Mouse (Mus musculus): ENCODE data around the gene Vmn2r16. TPM values are rescaled to one million over a fixed set of nuclear protein-coding genes. Genes with fewer than 3 reads are reported as not detected.

Vmn2r16 gene
- total RNA-seq (2014; rRNA removed) (not detected in 2 replicates), polyA plus RNA-seq (2012; rRNA removed) (not detected in 2 replicates)

DNA sequence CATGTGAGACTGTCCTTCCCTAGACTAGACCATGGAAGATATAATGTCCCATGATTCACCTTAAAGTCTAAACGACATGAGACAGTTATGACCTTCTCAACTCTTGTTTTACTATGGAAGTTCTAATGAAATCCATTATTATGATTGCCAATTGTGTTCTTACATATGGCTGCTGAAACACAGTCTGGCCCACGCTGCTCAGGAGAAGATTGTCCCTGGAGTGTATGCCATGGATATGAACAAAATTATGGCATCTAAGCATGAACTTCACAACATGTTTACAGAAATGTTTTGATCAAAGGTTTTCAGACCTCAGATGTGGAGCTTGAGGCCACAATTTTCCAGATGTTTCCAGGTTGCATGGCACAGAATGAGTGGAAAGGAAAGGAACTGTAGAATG is at the start of gene Vmn2r16:
Vmn2r16 (plus strand) TSS at position 301 of the 400 bp plus-strand sequence.
- Histone ChIP-seq H3K27me3 (ENCODE audit: control insufficient read depth, insufficient read depth, low read length) (no peaks in the 10 kb centered on the region), H3K9ac (ENCODE audit: low read depth, low read length) (no peak within 1 kb of the TSS), H3K27ac (replicated peaks; ENCODE audit: insufficient read depth, low read depth, low read length) (no peak within 1 kb of the TSS), H3K4me3 (ENCODE audit: insufficient read depth, low read depth, low read length) (no peak within 1 kb of the TSS), H3K79me2 (ENCODE audit: control insufficient read depth, insufficient read depth, low read length) (no peaks in the 10 kb centered on the region), H3K36me3 (ENCODE audit: control insufficient read depth, insufficient read depth, low read length) (no peaks in the 10 kb centered on the region), H3K4me1 (ENCODE audit: control insufficient read depth, insufficient read depth, low read length) (no peaks in the 10 kb centered on the region)
- no peak for TF ChIP-seq POLR2A (IDR thresholded peaks at IDR 0.05; ENCODE audit: extremely low read depth, insufficient read depth, low read length)
- no peak for TF ChIP-seq CTCF (IDR thresholded peaks at IDR 0.05; ENCODE audit: low read depth, low read length)
- DNase-seq (ENCODE audit: extremely low read depth, low read depth, low spot score) = no peak
- 47% methylated on average over 2 of the region's 2 CpGs for WGBS

DNA sequence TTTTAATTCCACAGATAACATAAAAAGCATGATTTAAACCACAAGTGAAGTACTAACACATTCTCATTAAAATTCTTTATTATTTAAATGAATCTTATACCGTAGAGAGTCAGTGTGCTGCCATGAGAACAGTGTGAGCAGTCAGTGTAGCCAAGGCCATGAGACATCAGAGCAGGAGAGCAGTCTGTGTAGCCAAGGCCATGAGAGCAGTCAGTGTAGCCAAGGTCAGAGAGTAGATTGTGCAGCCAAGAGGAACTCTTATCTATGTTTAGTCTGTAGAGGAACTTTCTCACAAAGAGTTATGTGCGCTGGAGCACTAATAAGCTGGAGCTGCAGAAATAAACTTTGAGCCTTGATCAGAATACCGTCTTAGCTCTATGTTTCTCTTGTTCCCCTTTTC is 35.3 kb upstream of the Vmn2r16 start:
- peak; percentile 56 for DNase-seq (ENCODE audit: extremely low read depth, low read depth, low spot score)
- WGBS = 62% methylated on average over 3 of the region's 3 CpGs

DNA sequence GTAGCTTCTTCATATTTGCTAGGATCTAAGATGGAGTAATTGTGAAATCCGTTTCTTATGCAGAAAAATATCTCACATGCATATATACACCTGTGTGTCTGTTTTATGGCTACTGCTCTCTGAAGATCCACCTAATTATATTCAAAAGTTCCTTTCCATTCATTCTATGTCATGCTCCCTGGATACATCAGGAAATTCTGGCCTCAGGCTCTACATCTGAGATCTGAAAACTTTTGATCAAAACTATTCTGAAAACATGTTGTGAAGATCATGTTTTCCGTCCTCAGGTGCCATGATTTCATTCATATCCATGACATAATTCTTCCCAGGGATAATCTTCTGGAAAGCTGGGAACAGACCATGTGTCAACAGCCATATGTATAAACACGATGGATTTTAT is 32.4 kb upstream of the Vmn2r16 start, which contains the start of gene Vmn2r15:
Vmn2r15 (minus strand) TSS at position 101 of the 400 bp plus-strand sequence.
- Histone ChIP-seq H3K36me3 (ENCODE audit: control insufficient read depth, insufficient read depth, low read length) (no peaks in the 10 kb centered on the region), H3K27ac (replicated peaks; ENCODE audit: insufficient read depth, low read depth, low read length) (no peak within 1 kb of the TSS), H3K4me1 (ENCODE audit: control insufficient read depth, insufficient read depth, low read length) (no peaks in the 10 kb centered on the region), H3K27me3 (ENCODE audit: control insufficient read depth, insufficient read depth, low read length) (no peaks in the 10 kb centered on the region), H3K79me2 (ENCODE audit: control insufficient read depth, insufficient read depth, low read length) (no peaks in the 10 kb centered on the region), H3K4me3 (ENCODE audit: insufficient read depth, low read depth, low read length) (no peak within 1 kb of the TSS), H3K9ac (ENCODE audit: low read depth, low read length) (no peak within 1 kb of the TSS)
- DNase-seq (ENCODE audit: extremely low read depth, low read depth, low spot score) = no peak
- WGBS = 48% methylated on average over 3 of the region's 3 CpGs
- no peak for TF ChIP-seq POLR2A (IDR thresholded peaks at IDR 0.05; ENCODE audit: extremely low read depth, insufficient read depth, low read length)

More for the DNA sequence above, 35.3 kb upstream of the Vmn2r16 start:
- no peak overlapping the region for H3K9ac ChIP-seq (ENCODE audit: low read depth, low read length)
- no peaks in the 10 kb centered on the region for H3K79me2 ChIP-seq (ENCODE audit: control insufficient read depth, insufficient read depth, low read length)
- no peaks in the 10 kb centered on the region for H3K36me3 ChIP-seq (ENCODE audit: control insufficient read depth, insufficient read depth, low read length)
- H3K27me3 ChIP-seq (ENCODE audit: control insufficient read depth, insufficient read depth, low read length) = no peaks in the 10 kb centered on the region
- TF ChIP-seq CTCF (IDR thresholded peaks at IDR 0.05; ENCODE audit: low read depth, low read length) (no peak), POLR2A (IDR thresholded peaks at IDR 0.05; ENCODE audit: extremely low read depth, insufficient read depth, low read length) (no peak)
- H3K27ac ChIP-seq (replicated peaks; ENCODE audit: insufficient read depth, low read depth, low read length) = no peak overlapping the region
- H3K4me3 ChIP-seq (ENCODE audit: insufficient read depth, low read depth, low read length) = no peak overlapping the region
- no peaks in the 10 kb centered on the region for H3K4me1 ChIP-seq (ENCODE audit: control insufficient read depth, insufficient read depth, low read length)

DNA sequence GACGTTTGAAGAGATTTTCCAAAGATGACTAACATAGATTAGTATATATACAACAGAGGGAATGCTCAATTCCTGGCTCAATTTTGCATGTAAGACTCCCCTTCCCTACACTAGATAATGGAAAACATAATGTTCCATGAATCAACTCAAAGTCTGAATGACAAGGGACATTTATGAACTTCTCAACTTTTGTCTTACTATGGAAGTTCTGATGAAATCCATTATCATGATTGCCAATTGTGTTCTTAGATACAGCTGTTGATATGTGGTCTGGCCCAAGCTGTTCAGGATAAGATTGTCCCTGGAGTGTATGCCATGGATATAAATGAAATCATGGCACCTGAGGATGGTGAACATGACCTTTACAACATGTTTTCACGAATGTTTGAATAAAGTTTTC is 89.4 kb downstream of the Vmn2r16 start, which contains the start of gene Vmn2r17:
Vmn2r17 (plus strand) TSS at position 301 of the 400 bp plus-strand sequence.
- 32% methylated on average over 2 of the region's 2 CpGs for WGBS
- no peak for TF ChIP-seq POLR2A (IDR thresholded peaks at IDR 0.05; ENCODE audit: extremely low read depth, insufficient read depth, low read length)
- no peak for TF ChIP-seq CTCF (IDR thresholded peaks at IDR 0.05; ENCODE audit: low read depth, low read length)
- no peak for DNase-seq (ENCODE audit: extremely low read depth, low read depth, low spot score)

More for the DNA sequence above, 89.4 kb downstream of the Vmn2r16 start, which contains the start of gene Vmn2r17:
- no peak within 1 kb of the TSS for H3K4me3 ChIP-seq (ENCODE audit: insufficient read depth, low read depth, low read length)
- no peaks in the 10 kb centered on the region for H3K27me3 ChIP-seq (ENCODE audit: control insufficient read depth, insufficient read depth, low read length)
- no peaks in the 10 kb centered on the region for H3K79me2 ChIP-seq (ENCODE audit: control insufficient read depth, insufficient read depth, low read length)
- H3K27ac ChIP-seq (replicated peaks; ENCODE audit: insufficient read depth, low read depth, low read length) = no peak within 1 kb of the TSS
- H3K36me3 ChIP-seq (ENCODE audit: control insufficient read depth, insufficient read depth, low read length) = no peaks in the 10 kb centered on the region
- no peak within 1 kb of the TSS for H3K9ac ChIP-seq (ENCODE audit: low read depth, low read length)
- H3K4me1 ChIP-seq (ENCODE audit: control insufficient read depth, insufficient read depth, low read length) = no peaks in the 10 kb centered on the region

Other genes starting within 250 kb of the Vmn2r16 start
- not detected in 2 replicates for gene Vmn2r12, start 232.2 kb upstream of the Vmn2r16 start, total RNA-seq (2014; rRNA removed)
- not detected in 2 replicates for gene Vmn2r12, start 232.2 kb upstream of the Vmn2r16 start, polyA plus RNA-seq (2012; rRNA removed)
- gene Vmn2r13, start 138.0 kb upstream of the Vmn2r16 start, total RNA-seq (2014; rRNA removed) = not detected in 2 replicates
- gene Vmn2r13, start 138.0 kb upstream of the Vmn2r16 start, polyA plus RNA-seq (2012; rRNA removed) = not detected in 2 replicates
- gene Vmn2r14, start 105.5 kb upstream of the Vmn2r16 start, total RNA-seq (2014; rRNA removed) = not detected in 2 replicates
- gene Vmn2r14, start 105.5 kb upstream of the Vmn2r16 start, polyA plus RNA-seq (2012; rRNA removed) = not detected in 2 replicates
- gene Vmn2r15, start 32.5 kb upstream of the Vmn2r16 start, total RNA-seq (2014; rRNA removed) = not detected in 2 replicates
- gene Vmn2r15, start 32.5 kb upstream of the Vmn2r16 start, polyA plus RNA-seq (2012; rRNA removed) = not detected in 2 replicates
- not detected in 2 replicates for gene Vmn2r17, start 89.5 kb downstream of the Vmn2r16 start, total RNA-seq (2014; rRNA removed)
- not detected in 2 replicates for gene Vmn2r17, start 89.5 kb downstream of the Vmn2r16 start, polyA plus RNA-seq (2012; rRNA removed)
- 3.2 and 5.6 TPM in 2 replicates for gene Crlf2, start 228.8 kb downstream of the Vmn2r16 start, total RNA-seq (2014; rRNA removed)
- gene Crlf2, start 228.8 kb downstream of the Vmn2r16 start, polyA plus RNA-seq (2012; rRNA removed) = 6.3 and 10.7 TPM in 2 replicates

Data from liver, adult 2 months (tissue).